Mouse (Mus musculus) embryonic facial prominence, embryonic 11.5 days (tissue): ENCODE measurements around the gene Zbtb40. TPM values are rescaled to one million over a fixed set of nuclear protein-coding genes. Genes with fewer than 3 reads are reported as not detected.

Experiments
- ATAC-seq: fragments of 200-750 bp; cut with Nextera tagmentation; replicated peaks from 2 replicates; pipeline ENCODE4 v1.8.0; 2017; ENCODE audit warnings: low read depth; ENCODE audit not compliant: insufficient number of reproducible peaks, low FRiP score, low TSS enrichment
- DNase-seq: peaks from one replicate; pipeline ENCODE4 v3.0.0-alpha.2; 2015; ENCODE audit warnings: low spot score
- H3K27ac ChIP-seq: fragments of 300-500 bp; sonication (generic); replicated peaks from 2 replicates; pipeline ENCODE4 v1.5.1; 2014; ENCODE audit warnings: mild to moderate bottlenecking, low read depth, low read length, control low read depth
- H3K27me3 ChIP-seq: fragments of 300-500 bp; sonication (generic); 2 replicates; pipeline ENCODE4 v1.6.1; 2014; ENCODE audit warnings: mild to moderate bottlenecking, low read length, moderate library complexity, mixed read lengths; ENCODE audit not compliant: control insufficient read depth, insufficient read depth
- H3K36me3 ChIP-seq: fragments of 300-500 bp; sonication (generic); replicated peaks from 2 replicates; pipeline ENCODE4 v1.6.1; 2014; ENCODE audit warnings: low read depth, mild to moderate bottlenecking, low read length, moderate library complexity, mixed read lengths; ENCODE audit not compliant: control insufficient read depth, insufficient read depth
- H3K4me1 ChIP-seq: fragments of 300-500 bp; sonication (generic); 2 replicates; pipeline ENCODE4 v1.6.1; 2014; ENCODE audit warnings: low read length, mixed read lengths; ENCODE audit not compliant: control insufficient read depth, insufficient read depth
- H3K4me2 ChIP-seq: fragments of 300-500 bp; sonication (generic); 2 replicates; pipeline ENCODE4 v1.6.1; 2014; ENCODE audit warnings: low read depth, mild to moderate bottlenecking, control low read depth, low read length, moderate library complexity
- H3K4me3 ChIP-seq: fragments of 300-500 bp; sonication (generic); 2 replicates; pipeline ENCODE4 v1.5.1; 2014; ENCODE audit warnings: low read depth, low read length, control low read depth
- H3K9ac ChIP-seq: fragments of 300-500 bp; sonication (generic); replicated peaks from 2 replicates; pipeline ENCODE4 v1.6.1; 2014; ENCODE audit warnings: mild to moderate bottlenecking, control low read depth, low read length
- H3K9me3 ChIP-seq: fragments of 300-500 bp; sonication (generic); replicated peaks from 2 replicates; pipeline ENCODE4 v1.6.1; 2016; ENCODE audit warnings: mild to moderate bottlenecking, low read length, inconsistent platforms, mixed read lengths; ENCODE audit not compliant: control insufficient read depth
- WGBS: fragments of 180-500 bp; shearing (Covaris S2); extraction: QIAGEN DNeasy Blood & Tissue Kit; methylation state at CpG from one replicate; pipeline ENCODE4 v1.1.7; 2014; 5-methylcytosine and 5-hydroxymethylcytosine counted together
- polyA plus RNA-seq: library from polyadenylated mRNA; unstranded; fragments of >200 nt; fragmentation: Nextera tagmentation; extraction: Ambion mirVana; gene quantifications from 2 replicates; pipeline ENCODE4 v1.2.1, GENCODE M21; 2014

Zbtb40 gene
- polyA plus RNA-seq, 1 experiment from 2014 or later: 3.3 TPM

- H3K27ac ChIP-seq: no peak overlapping the region
- no peak for ATAC-seq
- H3K4me1 ChIP-seq: no peaks in the 10 kb centered on the region
- no peak for DNase-seq
- H3K27me3 ChIP-seq: no peaks in the 10 kb centered on the region
- no peak overlapping the region for H3K4me3 ChIP-seq
- WGBS: 88% methylated on average over 7 of the region's 7 CpGs
- no peak overlapping the region for H3K4me2 ChIP-seq
- H3K9me3 ChIP-seq: no peaks in the 10 kb centered on the region
- no peak overlapping the region for H3K9ac ChIP-seq
- no peaks in the 10 kb centered on the region for H3K36me3 ChIP-seq
Measured at GRCm38 (mm10) chr4:137031319-137031718, 17.3 kb downstream of the Zbtb40 start.

- Histone ChIP-seq H3K27ac (no peak overlapping the region), H3K36me3 (no peaks in the 10 kb centered on the region), H3K27me3 (no peaks in the 10 kb centered on the region), H3K9ac (no peak overlapping the region), H3K4me2 (no peak overlapping the region), H3K4me3 (no peak overlapping the region), H3K9me3 (no peaks in the 10 kb centered on the region), H3K4me1 (no peaks in the 10 kb centered on the region)
- DNase-seq (no peak), ATAC-seq (no peak)
- WGBS: 75% methylated on average over 8 of the region's 8 CpGs
Measured at GRCm38 (mm10) chr4:137029348-137029747, 19.3 kb downstream of the Zbtb40 start.

DNA sequence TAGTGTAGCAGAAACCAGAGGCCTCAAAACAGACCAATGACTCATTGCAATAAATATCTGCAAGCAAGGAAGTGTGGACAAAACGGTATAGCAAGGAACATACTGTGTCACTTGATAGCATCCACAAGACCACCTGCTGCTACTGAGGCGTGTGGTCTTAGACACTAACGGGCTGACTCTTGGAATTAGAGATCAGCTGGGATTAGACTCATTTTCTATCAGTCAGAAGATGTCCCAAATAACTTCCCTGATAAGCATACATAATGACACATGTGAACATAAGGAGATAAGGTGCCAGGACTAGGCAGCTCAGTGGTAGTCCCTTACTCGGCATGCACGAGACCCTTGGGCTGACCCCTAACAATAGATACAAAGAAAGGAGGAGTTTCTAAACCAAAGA lies 21.6 kb downstream of the Zbtb40 start:
- Histone ChIP-seq H3K27ac (no peak overlapping the region), H3K9me3 (no peaks in the 10 kb centered on the region), H3K9ac (no peak overlapping the region), H3K27me3 (no peaks in the 10 kb centered on the region), H3K4me1 (no peaks in the 10 kb centered on the region), H3K36me3 (no peaks in the 10 kb centered on the region), H3K4me3 (no peak overlapping the region), H3K4me2 (no peak overlapping the region)
- ATAC-seq: no peak
- 74% methylated on average over 5 of the region's 5 CpGs for WGBS
- no peak for DNase-seq

- Histone ChIP-seq H3K36me3 (no peaks in the 10 kb centered on the region), H3K9ac (no peak overlapping the region), H3K4me1 (no peaks in the 10 kb centered on the region), H3K9me3 (no peaks in the 10 kb centered on the region), H3K4me2 (no peak overlapping the region), H3K4me3 (no peak overlapping the region), H3K27me3 (no peaks in the 10 kb centered on the region), H3K27ac (no peak overlapping the region)
- ATAC-seq: no peak
- no peak for DNase-seq
- WGBS: 68% methylated on average over 6 of the region's 6 CpGs
Measured at GRCm38 (mm10) chr4:137025570-137025969, 23.0 kb downstream of the Zbtb40 start.

DNA sequence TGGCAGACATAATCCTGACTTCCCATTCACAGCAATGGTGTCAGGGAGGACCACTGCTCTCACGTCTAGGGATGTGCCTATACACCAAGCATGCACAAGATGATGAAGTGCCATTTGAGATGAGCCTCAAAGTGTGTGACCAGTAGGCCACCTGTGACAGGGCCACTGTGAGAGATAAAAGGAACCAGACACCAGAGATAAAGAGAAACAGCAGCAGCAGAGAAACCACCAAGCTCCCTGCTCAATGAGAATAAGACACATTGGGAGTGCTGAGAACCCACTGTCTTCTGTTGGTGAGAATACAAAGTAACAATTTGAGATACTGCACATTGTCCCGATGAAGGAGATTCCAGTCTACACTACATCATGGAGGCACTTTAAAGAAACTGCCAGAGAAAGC lies 23.5 kb downstream of the Zbtb40 start:
- no peak overlapping the region for H3K9ac ChIP-seq
- H3K27me3 ChIP-seq: no peaks in the 10 kb centered on the region
- 89% methylated on average over 2 of the region's 2 CpGs for WGBS
- H3K4me2 ChIP-seq: no peak overlapping the region
- no peak for DNase-seq
- H3K9me3 ChIP-seq: no peaks in the 10 kb centered on the region
- no peaks in the 10 kb centered on the region for H3K36me3 ChIP-seq
- H3K27ac ChIP-seq: no peak overlapping the region
- no peak for ATAC-seq
- no peaks in the 10 kb centered on the region for H3K4me1 ChIP-seq
- no peak overlapping the region for H3K4me3 ChIP-seq

- 65% methylated on average over 3 of the region's 3 CpGs for WGBS
- H3K27ac ChIP-seq: no peak overlapping the region
- no peaks in the 10 kb centered on the region for H3K36me3 ChIP-seq
- DNase-seq (no peak), ATAC-seq (no peak)
- H3K9ac ChIP-seq: no peak overlapping the region
- no peak overlapping the region for H3K4me3 ChIP-seq
- no peak overlapping the region for H3K4me2 ChIP-seq
- H3K4me1 ChIP-seq: no peaks in the 10 kb centered on the region
- H3K9me3 ChIP-seq: no peaks in the 10 kb centered on the region
- no peaks in the 10 kb centered on the region for H3K27me3 ChIP-seq
Measured at GRCm38 (mm10) chr4:137020065-137020464, 28.5 kb downstream of the Zbtb40 start.

DNA sequence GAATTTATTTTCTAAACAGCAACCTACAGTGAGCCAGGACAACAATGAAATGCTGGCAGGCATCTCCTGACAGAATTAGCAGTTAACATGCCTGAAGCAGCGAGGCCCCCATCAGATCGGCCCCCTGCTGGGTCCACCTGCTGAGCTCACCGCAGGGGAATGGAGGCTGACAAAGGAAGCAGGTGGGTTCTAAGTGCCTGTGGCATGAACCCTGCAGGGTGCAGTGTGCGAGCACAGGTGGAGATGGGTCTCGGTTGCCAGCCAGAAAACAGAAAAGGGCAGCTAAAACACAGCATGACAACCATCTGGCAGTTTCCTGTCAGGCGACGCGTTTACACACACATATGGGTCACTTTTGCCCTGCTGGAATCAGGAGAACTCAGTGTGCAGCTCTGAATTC lies 32.7 kb downstream of the Zbtb40 start:
- H3K27me3 ChIP-seq: no peaks in the 10 kb centered on the region
- no peak overlapping the region for H3K9ac ChIP-seq
- no peak overlapping the region for H3K4me2 ChIP-seq
- H3K4me1 ChIP-seq: no peaks in the 10 kb centered on the region
- H3K27ac ChIP-seq: no peak overlapping the region
- no peak overlapping the region for H3K4me3 ChIP-seq
- no peak for DNase-seq
- no peak for ATAC-seq
- WGBS: 43% methylated on average over 8 of the region's 8 CpGs
- no peaks in the 10 kb centered on the region for H3K36me3 ChIP-seq
- no peaks in the 10 kb centered on the region for H3K9me3 ChIP-seq

DNA sequence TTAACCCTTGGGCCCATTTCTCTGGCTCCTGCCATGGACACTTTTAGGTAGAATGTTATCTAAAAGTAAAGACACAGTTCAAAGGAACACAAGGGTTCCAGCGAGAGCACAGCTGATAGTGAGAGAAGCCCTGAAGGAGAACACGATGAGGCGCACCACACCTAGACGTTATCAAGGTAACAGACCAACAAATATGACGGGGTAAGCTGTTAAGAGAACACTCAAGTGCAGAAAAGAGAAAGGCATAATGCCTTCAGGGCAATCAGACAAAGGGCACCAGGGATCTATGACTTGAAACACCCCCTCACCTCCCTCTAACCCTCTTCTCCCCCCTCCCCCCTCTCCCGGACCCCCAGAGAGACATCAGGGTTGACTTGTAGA lies 33.1 kb downstream of the Zbtb40 start:
- Histone ChIP-seq H3K27me3 (no peaks in the 10 kb centered on the region), H3K4me1 (no peaks in the 10 kb centered on the region), H3K27ac (no peak overlapping the region), H3K4me2 (no peak overlapping the region), H3K36me3 (no peaks in the 10 kb centered on the region), H3K9ac (no peak overlapping the region), H3K9me3 (no peaks in the 10 kb centered on the region), H3K4me3 (no peak overlapping the region)
- ATAC-seq: no peak
- 74% methylated on average over 6 of the region's 6 CpGs for WGBS
- no peak for DNase-seq
